Mouse (Mus musculus): Measurements from ENCODE around the gene Slc35e3.
"Not testable (repeated sequence)": the region's sequence is repeated elsewhere in the genome, so short reads cannot be mapped to it uniquely, and the experiment has no call there.

- TF ChIP-seq CTCF (IDR thresholded peaks at IDR 0.05; ENCODE audit: insufficient read depth, low read length); POLR2A (IDR thresholded peaks at IDR 0.05; ENCODE audit: borderline replicate concordance, extremely low read depth, low read depth, low read length): not testable (repeated sequence)
Observed at GRCm38 (mm10) chr10:117704314-117704963, 41.7 kb downstream of the Slc35e3 start.
